Mouse (Mus musculus) testis, adult 2 months (tissue): ENCODE results near the gene Opn1sw. TPM values are rescaled to one million over a fixed set of nuclear protein-coding genes. Genes with fewer than 3 reads are reported as not detected.

Experiments used
- H3K27ac ChIP-seq: fragments of 200-500 bp; 2 replicates; pipeline ENCODE4 v1.5.1; 2012; ENCODE audit warnings: low read depth, low read length; ENCODE audit not compliant: control insufficient read depth, insufficient read depth
- H3K27me3 ChIP-seq: fragments of 200-500 bp; 2 replicates; pipeline ENCODE4 v1.6.1; 2012; ENCODE audit warnings: mild to moderate bottlenecking, low read length, moderate library complexity; ENCODE audit not compliant: control insufficient read depth, insufficient read depth
- H3K36me3 ChIP-seq: fragments of 200-500 bp; 2 replicates; pipeline ENCODE4 v1.6.1; 2012; ENCODE audit warnings: mild to moderate bottlenecking, low read length; ENCODE audit not compliant: control insufficient read depth, insufficient read depth
- H3K4me1 ChIP-seq: fragments of 200-500 bp; 2 replicates; pipeline ENCODE4 v1.6.1; 2012; ENCODE audit warnings: low read length; ENCODE audit not compliant: control insufficient read depth, insufficient read depth
- H3K4me3 ChIP-seq: fragments of 200-500 bp; 2 replicates; pipeline ENCODE4 v1.5.1; 2012; ENCODE audit warnings: low read depth, mild to moderate bottlenecking, low read length, moderate library complexity, mixed read lengths; ENCODE audit not compliant: control insufficient read depth
- CTCF ChIP-seq: fragments of 200-500 bp; IDR thresholded peaks from 2 replicates; pipeline ENCODE4 v1.5.1; 2012; ENCODE audit warnings: low read depth, mild to moderate bottlenecking, inconsistent platforms, low read length, moderate library complexity; ENCODE audit not compliant: control insufficient read depth, insufficient read depth, insufficient replicate concordance
- POLR2A ChIP-seq: fragments of 200-500 bp; IDR thresholded peaks from 2 replicates; pipeline ENCODE4 v1.6.1; 2012; ENCODE audit warnings: low read depth, mild to moderate bottlenecking, inconsistent platforms, low read length, moderate library complexity; ENCODE audit not compliant: control insufficient read depth
- polyA plus RNA-seq: library from polyadenylated mRNA; depleted of rRNA; stranded (reverse); fragments of >200 nt; gene quantifications from 2 replicates; pipeline ENCODE4 v1.2.3, GENCODE M21; 2012

Opn1sw gene
- polyA plus RNA-seq, 1 experiment, result not detected

DNA sequence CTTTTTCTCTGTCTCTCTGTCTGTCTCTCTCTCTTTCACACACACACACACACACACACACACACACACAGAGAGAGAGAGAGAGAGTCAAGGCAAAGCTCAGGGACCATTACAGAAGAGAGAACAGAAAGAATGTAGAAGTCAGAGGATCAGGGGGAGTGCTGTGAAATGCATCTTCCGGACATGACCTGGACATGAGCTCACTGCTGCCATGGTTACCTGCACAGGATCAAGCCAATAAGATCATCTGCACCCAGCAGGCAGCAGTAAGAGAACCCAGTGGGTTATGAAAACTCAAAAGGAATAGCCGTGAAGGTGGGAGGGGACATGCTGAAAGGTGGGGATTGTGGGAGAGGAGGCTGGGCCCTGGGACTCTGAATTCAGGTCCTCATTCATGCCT is 5.8 kb downstream of the Opn1sw start:
- Histone ChIP-seq H3K4me1 (no peaks in the 10 kb centered on the region), H3K27ac (no peak overlapping the region), H3K27me3 (no peaks in the 10 kb centered on the region), H3K4me3 (no peak overlapping the region), H3K36me3 (no peaks in the 10 kb centered on the region)
- no peak for TF ChIP-seq POLR2A
- no peak for TF ChIP-seq CTCF

DNA sequence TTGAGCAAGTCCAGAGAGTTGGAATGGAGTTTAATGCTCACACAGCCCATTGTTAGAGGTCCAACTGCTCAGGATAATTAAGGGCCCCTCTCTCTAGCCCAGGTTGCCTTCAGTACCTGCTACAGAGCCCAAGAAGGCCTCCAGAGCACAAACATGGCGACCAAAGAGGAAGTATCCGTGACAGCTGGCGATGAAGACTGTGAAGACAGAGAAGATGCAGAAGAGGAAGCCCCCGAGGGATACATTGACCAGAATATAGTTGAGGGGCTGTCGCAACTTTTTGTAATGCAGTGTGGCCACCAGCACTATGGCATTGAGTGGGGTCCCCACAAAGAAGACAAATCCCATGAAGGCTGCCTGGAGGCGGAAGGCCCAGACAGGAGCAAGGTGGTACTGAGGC is 8.3 kb downstream of the Opn1sw start:
- no peaks in the 10 kb centered on the region for H3K27me3 ChIP-seq
- H3K4me1 ChIP-seq, result no peaks in the 10 kb centered on the region
- H3K36me3 ChIP-seq, result no peaks in the 10 kb centered on the region
- H3K27ac ChIP-seq, result no peak overlapping the region
- TF ChIP-seq CTCF (no peak), POLR2A (no peak)
- no peak overlapping the region for H3K4me3 ChIP-seq

DNA sequence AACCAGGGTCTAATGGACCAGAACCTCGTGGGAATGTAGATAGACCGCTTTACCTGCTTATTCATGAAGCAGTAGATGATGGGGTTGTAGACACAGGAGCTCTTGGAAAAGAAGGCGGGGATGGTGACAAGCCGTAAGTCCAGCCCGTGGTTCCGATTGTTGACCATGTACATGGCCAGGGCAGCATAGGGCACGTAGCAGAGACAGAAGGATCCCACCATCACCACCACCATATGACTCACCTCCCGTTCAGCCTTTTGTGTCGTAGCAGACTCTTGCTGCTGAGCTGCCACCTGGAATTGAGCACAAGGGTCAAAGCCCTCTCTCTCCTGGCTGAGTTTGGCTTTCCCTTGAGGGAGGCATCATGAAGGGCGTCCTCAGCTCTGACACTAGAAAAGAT is 9.6 kb downstream of the Opn1sw start:
- TF ChIP-seq POLR2A (no peak), CTCF (no peak)
- H3K27me3 ChIP-seq, result no peaks in the 10 kb centered on the region
- H3K27ac ChIP-seq, result no peak overlapping the region
- H3K4me1 ChIP-seq, result no peaks in the 10 kb centered on the region
- no peak overlapping the region for H3K4me3 ChIP-seq
- H3K36me3 ChIP-seq, result no peaks in the 10 kb centered on the region

DNA sequence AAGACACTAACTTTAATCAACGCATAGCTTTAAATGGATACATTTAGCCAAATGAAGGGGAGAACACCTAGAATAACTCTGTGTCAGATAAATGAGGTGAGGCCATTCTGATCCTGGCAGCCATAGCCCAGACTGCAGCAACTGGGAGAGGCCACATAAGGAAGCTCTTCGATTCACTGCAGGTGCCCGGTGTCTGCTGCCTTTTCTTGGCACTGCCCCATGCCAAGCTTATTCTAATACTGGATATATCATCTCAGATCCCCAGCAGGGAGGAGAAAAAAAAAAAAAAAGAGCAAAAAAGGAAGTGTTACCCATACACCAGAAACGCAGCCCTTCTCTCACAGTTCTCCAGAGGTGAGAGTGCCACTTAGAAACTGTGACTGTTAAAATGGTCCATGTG is 10.9 kb downstream of the Opn1sw start:
- H3K27me3 ChIP-seq, result no peaks in the 10 kb centered on the region
- TF ChIP-seq POLR2A (no peak), CTCF (no peak)
- no peaks in the 10 kb centered on the region; the same call in 1 of the 2 replicates for H3K36me3 ChIP-seq
- H3K27ac ChIP-seq, result no peak overlapping the region
- H3K4me1 ChIP-seq, result no peaks in the 10 kb centered on the region
- no peak overlapping the region for H3K4me3 ChIP-seq

- no peaks in the 10 kb centered on the region; the same call in 1 of the 2 replicates for H3K36me3 ChIP-seq
- no peak overlapping the region for H3K27ac ChIP-seq
- no peaks in the 10 kb centered on the region for H3K27me3 ChIP-seq
- no peaks in the 10 kb centered on the region for H3K4me1 ChIP-seq
- TF ChIP-seq CTCF, result no peak
- no peak for TF ChIP-seq POLR2A
- no peak overlapping the region for H3K4me3 ChIP-seq
Measured at GRCm38 (mm10) chr6:29365277-29365676, 23.0 kb downstream of the Opn1sw start.

GRCm38 (mm10) chr6:29363129-29363515 is 25.1 kb downstream of the Opn1sw start:
- no peaks in the 10 kb centered on the region for H3K4me1 ChIP-seq
- TF ChIP-seq POLR2A, result no peak
- no peak for TF ChIP-seq CTCF
- no peak overlapping the region for H3K27ac ChIP-seq
- H3K36me3 ChIP-seq, result no peaks in the 10 kb centered on the region; the same call in 1 of the 2 replicates
- no peak overlapping the region for H3K4me3 ChIP-seq
- H3K27me3 ChIP-seq, result no peaks in the 10 kb centered on the region

DNA sequence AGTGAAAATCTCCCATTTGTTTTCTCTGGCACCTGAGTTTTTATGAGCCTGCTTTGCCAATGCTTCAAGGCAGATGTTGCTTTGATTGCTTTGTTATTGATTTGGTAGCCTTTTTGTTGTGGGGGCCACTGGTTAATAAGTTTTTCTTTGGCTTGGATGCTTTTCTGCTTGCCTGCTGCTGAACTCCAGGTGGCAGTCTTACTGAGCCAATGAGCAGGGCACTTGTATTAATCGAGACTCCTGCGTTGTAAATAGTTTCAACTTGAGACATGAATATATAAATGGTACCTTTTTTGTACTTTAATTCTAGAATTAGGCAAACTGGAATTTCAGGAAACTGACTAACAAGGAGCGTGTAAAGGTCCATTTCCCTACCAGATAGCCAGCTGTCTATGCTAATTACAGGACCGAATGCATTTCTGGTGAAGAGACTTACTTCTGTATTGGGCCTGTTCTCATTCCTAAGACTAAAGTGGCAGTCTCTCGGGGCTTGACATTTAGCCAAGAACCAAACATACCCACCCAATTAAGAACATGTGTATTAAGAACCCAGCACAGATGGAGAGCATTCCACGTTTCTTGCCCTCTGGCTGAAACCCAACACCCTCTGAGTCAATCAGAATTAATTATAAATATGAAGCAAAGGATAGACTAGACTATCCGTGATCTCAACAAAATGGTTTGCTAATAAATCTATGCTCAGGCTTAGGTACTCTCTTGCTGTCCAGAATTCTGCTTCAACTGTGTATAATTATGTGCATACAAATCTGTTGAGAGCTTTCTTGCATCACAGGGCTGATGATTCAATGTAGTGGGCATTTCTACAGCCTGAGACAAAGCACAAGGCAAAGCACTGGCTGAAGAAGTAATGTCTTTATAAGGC is 25.8 kb downstream of the Opn1sw start:
- TF ChIP-seq CTCF (no peak), POLR2A (no peak)
- H3K27me3 ChIP-seq, result no peaks in the 10 kb centered on the region
- no peaks in the 10 kb centered on the region for H3K4me1 ChIP-seq
- no peak overlapping the region for H3K4me3 ChIP-seq
- H3K36me3 ChIP-seq, result no peaks in the 10 kb centered on the region; the same call in 1 of the 2 replicates
- H3K27ac ChIP-seq, result no peak overlapping the region
